Mouse (Mus musculus): ENCODE data around the gene Cxcl1. TPM values are rescaled to one million over a fixed set of nuclear protein-coding genes. Genes with fewer than 3 reads are reported as not detected.

The Cxcl1 gene
- polyA plus RNA-seq, 1 experiment, result not detected

GRCm38 (mm10) chr5:90902380-90903260, 11.6 kb downstream of the Cxcl1 start:
- Histone ChIP-seq H3K4me3 (replicated peaks) (no peak overlapping the region), H3K4me1 (ENCODE audit: control insufficient read depth) (no peaks in the 10 kb centered on the region), H3K27me3 (ENCODE audit: control insufficient read depth) (peaks cover 14% of the 10 kb centered on the region), H3K36me3 (ENCODE audit: control insufficient read depth) (no peaks in the 10 kb centered on the region), H3K9me3 (ENCODE audit: control insufficient read depth, low read length) (no peaks in the 10 kb centered on the region)
- no peak for TF ChIP-seq TAL1 (IDR thresholded peaks at IDR 0.05; ENCODE audit: low read length)
- TF ChIP-seq GATA1 (IDR thresholded peaks at IDR 0.05; ENCODE audit: low read length), result no peak

- no peak within 1 kb of the TSS for H3K4me3 ChIP-seq (replicated peaks)
- TF ChIP-seq GATA1 (IDR thresholded peaks at IDR 0.05; ENCODE audit: low read length) (no peak), TAL1 (IDR thresholded peaks at IDR 0.05; ENCODE audit: low read length) (no peak)
- peaks cover 14% of the 10 kb centered on the region for H3K27me3 ChIP-seq (ENCODE audit: control insufficient read depth)
- H3K9me3 ChIP-seq (ENCODE audit: control insufficient read depth, low read length), result no peaks in the 10 kb centered on the region
- H3K4me1 ChIP-seq (ENCODE audit: control insufficient read depth), result no peaks in the 10 kb centered on the region
- H3K36me3 ChIP-seq (ENCODE audit: control insufficient read depth), result no peaks in the 10 kb centered on the region
Measured at GRCm38 (mm10) chr5:90903339-90904020, 12.4 kb downstream of the Cxcl1 start, which contains the start of gene Cxcl2. Gene Cxcl2, plus strand, starts transcription at chr5:90903871.

- Histone ChIP-seq H3K36me3 (ENCODE audit: control insufficient read depth) (no peaks in the 10 kb centered on the region), H3K9me3 (ENCODE audit: control insufficient read depth, low read length) (no peaks in the 10 kb centered on the region), H3K27me3 (ENCODE audit: control insufficient read depth) (peaks cover 6% of the 10 kb centered on the region), H3K4me1 (ENCODE audit: control insufficient read depth) (no peaks in the 10 kb centered on the region), H3K4me3 (replicated peaks) (no peak overlapping the region)
- TF ChIP-seq GATA1 (IDR thresholded peaks at IDR 0.05; ENCODE audit: low read length) (no peak), TAL1 (IDR thresholded peaks at IDR 0.05; ENCODE audit: low read length) (no peak)
Measured at GRCm38 (mm10) chr5:90908983-90909382, 17.9 kb downstream of the Cxcl1 start.

- Histone ChIP-seq H3K27me3 (ENCODE audit: control insufficient read depth) (no peaks in the 10 kb centered on the region), H3K4me1 (ENCODE audit: control insufficient read depth) (no peaks in the 10 kb centered on the region), H3K36me3 (ENCODE audit: control insufficient read depth) (no peaks in the 10 kb centered on the region), H3K9me3 (ENCODE audit: control insufficient read depth, low read length) (no peaks in the 10 kb centered on the region), H3K4me3 (replicated peaks) (no peak overlapping the region)
- TF ChIP-seq GATA1 (IDR thresholded peaks at IDR 0.05; ENCODE audit: low read length) (no peak), TAL1 (IDR thresholded peaks at IDR 0.05; ENCODE audit: low read length) (no peak)
Measured at GRCm38 (mm10) chr5:90919495-90919894, 28.5 kb downstream of the Cxcl1 start.

GRCm38 (mm10) chr5:90922958-90923357, 31.9 kb downstream of the Cxcl1 start:
- H3K27me3 ChIP-seq (ENCODE audit: control insufficient read depth), result no peaks in the 10 kb centered on the region
- no peaks in the 10 kb centered on the region for H3K9me3 ChIP-seq (ENCODE audit: control insufficient read depth, low read length)
- H3K4me3 ChIP-seq (replicated peaks), result no peak overlapping the region
- H3K36me3 ChIP-seq (ENCODE audit: control insufficient read depth), result no peaks in the 10 kb centered on the region
- no peaks in the 10 kb centered on the region for H3K4me1 ChIP-seq (ENCODE audit: control insufficient read depth)
- TF ChIP-seq TAL1 (IDR thresholded peaks at IDR 0.05; ENCODE audit: low read length) (no peak), GATA1 (IDR thresholded peaks at IDR 0.05; ENCODE audit: low read length) (no peak)

GRCm38 (mm10) chr5:90930546-90930945, 39.5 kb downstream of the Cxcl1 start:
- H3K9me3 ChIP-seq (ENCODE audit: control insufficient read depth, low read length), result no peaks in the 10 kb centered on the region
- H3K4me1 ChIP-seq (ENCODE audit: control insufficient read depth), result peaks cover 13% of the 10 kb centered on the region
- peak overlapping the region; percentile 65 for H3K4me3 ChIP-seq (replicated peaks)
- TF ChIP-seq TAL1 (IDR thresholded peaks at IDR 0.05; ENCODE audit: low read length) (no peak), GATA1 (IDR thresholded peaks at IDR 0.05; ENCODE audit: low read length) (no peak)
- no peaks in the 10 kb centered on the region; the same call in 1 of the 2 replicates for H3K27me3 ChIP-seq (ENCODE audit: control insufficient read depth)
- no peaks in the 10 kb centered on the region for H3K36me3 ChIP-seq (ENCODE audit: control insufficient read depth)

GRCm38 (mm10) chr5:90930971-90931851, 40.2 kb downstream of the Cxcl1 start, which contains the start of gene Mthfd2l:
Gene Mthfd2l, plus strand, starts transcription at chr5:90931117.
- peak within 1 kb of the TSS; percentile 65 for H3K4me3 ChIP-seq (replicated peaks)
- TF ChIP-seq TAL1 (IDR thresholded peaks at IDR 0.05; ENCODE audit: low read length) (no peak), GATA1 (IDR thresholded peaks at IDR 0.05; ENCODE audit: low read length) (no peak)
- peaks cover 13% of the 10 kb centered on the region for H3K4me1 ChIP-seq (ENCODE audit: control insufficient read depth)
- H3K27me3 ChIP-seq (ENCODE audit: control insufficient read depth), result no peaks in the 10 kb centered on the region; the same call in 1 of the 2 replicates
- no peaks in the 10 kb centered on the region for H3K9me3 ChIP-seq (ENCODE audit: control insufficient read depth, low read length)
- H3K36me3 ChIP-seq (ENCODE audit: control insufficient read depth), result no peaks in the 10 kb centered on the region

- H3K9me3 ChIP-seq (ENCODE audit: control insufficient read depth, low read length), result no peaks in the 10 kb centered on the region
- H3K4me1 ChIP-seq (ENCODE audit: control insufficient read depth), result peaks cover 13% of the 10 kb centered on the region
- peak overlapping the region; percentile 65 for H3K4me3 ChIP-seq (replicated peaks)
- TF ChIP-seq GATA1 (IDR thresholded peaks at IDR 0.05; ENCODE audit: low read length), result no peak
- TF ChIP-seq TAL1 (IDR thresholded peaks at IDR 0.05; ENCODE audit: low read length), result no peak
- no peaks in the 10 kb centered on the region; the same call in 1 of the 2 replicates for H3K27me3 ChIP-seq (ENCODE audit: control insufficient read depth)
- H3K36me3 ChIP-seq (ENCODE audit: control insufficient read depth), result no peaks in the 10 kb centered on the region
Measured at GRCm38 (mm10) chr5:90931911-90932310, 40.9 kb downstream of the Cxcl1 start.

Measured in erythroblast, embryonic 14.5 days (primary cell).